ENCODE assay signal across 17 mouse cellular contexts in genomic region chr7:45721234-45721571, GRCm38 (mm10). TPM values are rescaled to one million over a fixed set of nuclear protein-coding genes. Genes with fewer than 3 reads are reported as not detected.
DNase-seq lines count a peak whose midpoint lies in the region; ATAC-seq and TF ChIP-seq lines count a peak whose summit lies in the region.
"Had no signal": no experiment of that assay in that cellular context is flagged by ENCODE, and none has a peak within 500 bp of the region (broad histone marks: within the 10 kb centered on the region; RNA-seq: fewer than 3 reads in every experiment).

No protein-coding gene starts in this region.

- no peak for TF ChIP-seq CTCF in gastrocnemius, adult 2 months (IDR thresholded peaks at IDR 0.05)
- TF ChIP-seq CTCF in stomach, postnatal 0 days (IDR thresholded peaks at IDR 0.05; ENCODE audit: low read depth), result no peak

- no peaks in the 10 kb centered on the region for H3K9me3 ChIP-seq in midbrain, embryonic 10.5 days (replicated peaks)
- H3K9me3 ChIP-seq in midbrain, embryonic 14.5 days (ENCODE audit: control insufficient read depth, low read length), result no peaks in the 10 kb centered on the region
- H3K9me3 ChIP-seq in intestine, embryonic 14.5 days (ENCODE audit: control insufficient read depth, low read length), result no peaks in the 10 kb centered on the region
- no peaks in the 10 kb centered on the region for H3K9me3 ChIP-seq in stomach, postnatal 0 days (ENCODE audit: control insufficient read depth, low read length)
- H3K9me3 ChIP-seq: heart, embryonic 15.5 days; hindbrain, embryonic 15.5 days; lung, embryonic 15.5 days; megakaryocyte, embryonic 14.5 days had no signal

- no peak overlapping the region for H3K4me2 ChIP-seq in midbrain, embryonic 14.5 days (ENCODE audit: low read length)
- peak overlapping the region; percentile 18; the same call in 1 of the 2 replicates for H3K4me2 ChIP-seq in intestine, embryonic 14.5 days (ENCODE audit: low read length)
- H3K4me2 ChIP-seq in stomach, postnatal 0 days (replicated peaks; ENCODE audit: low read depth), result peak overlapping the region; percentile 35
- H3K4me2 ChIP-seq: heart, embryonic 15.5 days; hindbrain, embryonic 15.5 days; lung, embryonic 15.5 days had no signal

- H3K4me1 ChIP-seq in midbrain, embryonic 10.5 days, result peaks cover 42% of the 10 kb centered on the region
- peaks cover 21% of the 10 kb centered on the region for H3K4me1 ChIP-seq in midbrain, embryonic 14.5 days (ENCODE audit: control insufficient read depth, insufficient read depth, low read length)
- peaks cover 17% of the 10 kb centered on the region for H3K4me1 ChIP-seq in intestine, embryonic 14.5 days (replicated peaks; ENCODE audit: control insufficient read depth, insufficient read depth, low read length)
- peaks cover 6% of the 10 kb centered on the region; the same call in 1 of the 2 replicates for H3K4me1 ChIP-seq in stomach, postnatal 0 days (replicated peaks; ENCODE audit: control insufficient read depth, insufficient read depth)

- H3K27me3 ChIP-seq in midbrain, embryonic 10.5 days (ENCODE audit: low read depth, poor library complexity, severe bottlenecking), result no peaks in the 10 kb centered on the region
- no peaks in the 10 kb centered on the region for H3K27me3 ChIP-seq in midbrain, embryonic 14.5 days (ENCODE audit: control insufficient read depth, insufficient read depth, low read length)
- H3K27me3 ChIP-seq in intestine, embryonic 14.5 days (replicated peaks; ENCODE audit: control insufficient read depth, insufficient read depth, low read length), result no peaks in the 10 kb centered on the region
- H3K27me3 ChIP-seq in stomach, postnatal 0 days (ENCODE audit: control insufficient read depth, insufficient read depth, low read length), result no peaks in the 10 kb centered on the region
- H3K27me3 ChIP-seq: heart, embryonic 15.5 days; hindbrain, embryonic 15.5 days; lung, embryonic 15.5 days; megakaryocyte, embryonic 14.5 days had no signal

- intact Hi-C loops in gastrocnemius, adult 2 months (cut with DNase I), result no loop called here
- intact Hi-C loops in gastrocnemius, postnatal 36 days (cut with DNase I), result no loop called here

- DNase-seq in gastrocnemius, adult 2 months, result no peak
- DNase-seq in gastrocnemius, postnatal 36 days, result no peak
- no peak for DNase-seq in midbrain, embryonic 10.5 days (ENCODE audit: low spot score)
- no peak for DNase-seq in midbrain, embryonic 14.5 days
- no peak for DNase-seq in intestine, embryonic 14.5 days (ENCODE audit: low spot score)
- no peak for DNase-seq in stomach, postnatal 0 days (ENCODE audit: low spot score)
- no peak for DNase-seq in heart, postnatal 4 days

- H3K9ac ChIP-seq in midbrain, embryonic 14.5 days (replicated peaks; ENCODE audit: low read length), result no peak overlapping the region
- no peak overlapping the region for H3K9ac ChIP-seq in intestine, embryonic 14.5 days (ENCODE audit: low read length)
- peak overlapping the region; percentile 59 for H3K9ac ChIP-seq in stomach, postnatal 0 days (ENCODE audit: low read length)
- H3K9ac ChIP-seq: heart, embryonic 15.5 days; hindbrain, embryonic 15.5 days; lung, embryonic 15.5 days had no signal

- 80% methylated on average over 7 of the region's 7 CpGs for WGBS in midbrain, embryonic 10.5 days
- 86% methylated on average over 7 of the region's 7 CpGs for WGBS in midbrain, embryonic 14.5 days
- WGBS in intestine, embryonic 14.5 days, result 72% methylated on average over 7 of the region's 7 CpGs
- 48% methylated on average over 7 of the region's 7 CpGs for WGBS in stomach, postnatal 0 days

- H3K27ac ChIP-seq in gastrocnemius, adult 2 months, result peak overlapping the region; percentile 12; the same call in 1 of the 2 replicates
- no peak overlapping the region for H3K27ac ChIP-seq in midbrain, embryonic 10.5 days (replicated peaks)
- no peak overlapping the region for H3K27ac ChIP-seq in midbrain, embryonic 14.5 days (replicated peaks; ENCODE audit: low read depth, low read length)
- peak overlapping the region; percentile 36; the same call in 1 of the 2 replicates for H3K27ac ChIP-seq in intestine, embryonic 14.5 days (ENCODE audit: low read depth)
- H3K27ac ChIP-seq in stomach, postnatal 0 days (replicated peaks), result peak overlapping the region; percentile 78
- H3K27ac ChIP-seq: heart, embryonic 15.5 days; hindbrain, embryonic 15.5 days; lung, embryonic 15.5 days had no signal

- no peak for TF ChIP-seq EP300 in stomach, postnatal 0 days (optimal IDR thresholded peaks at IDR 0.05)

- H3K36me3 ChIP-seq in midbrain, embryonic 10.5 days, result peaks cover 74% of the 10 kb centered on the region
- peaks cover 72% of the 10 kb centered on the region for H3K36me3 ChIP-seq in midbrain, embryonic 14.5 days (ENCODE audit: control insufficient read depth, insufficient read depth, low read length)
- peaks cover 72% of the 10 kb centered on the region for H3K36me3 ChIP-seq in intestine, embryonic 14.5 days (ENCODE audit: control insufficient read depth, insufficient read depth, low read length)
- H3K36me3 ChIP-seq in stomach, postnatal 0 days (ENCODE audit: control insufficient read depth, insufficient read depth, low read length), result peaks cover 22% of the 10 kb centered on the region

- H3K4me3 ChIP-seq in gastrocnemius, adult 2 months, result no peak overlapping the region
- 0 out of 2 replicates have a peak overlapping the region, but pooled peaks have one; percentile 2 for H3K4me3 ChIP-seq in midbrain, embryonic 10.5 days
- no peak overlapping the region for H3K4me3 ChIP-seq in midbrain, embryonic 14.5 days (replicated peaks; ENCODE audit: low read depth, low read length)
- no peak overlapping the region for H3K4me3 ChIP-seq in intestine, embryonic 14.5 days (ENCODE audit: low read depth, low read length)
- H3K4me3 ChIP-seq in stomach, postnatal 0 days (ENCODE audit: low read depth, low read length), result peak overlapping the region; percentile 27
- H3K4me3 ChIP-seq: heart, embryonic 15.5 days; hindbrain, embryonic 15.5 days; lung, embryonic 15.5 days; megakaryocyte, embryonic 14.5 days had no signal

- ATAC-seq in midbrain, embryonic 14.5 days (ENCODE audit: low FRiP score, low TSS enrichment), result no peak
- ATAC-seq in intestine, embryonic 14.5 days (replicated peaks; ENCODE audit: low FRiP score, low TSS enrichment, low read depth), result no peak
- no peak for ATAC-seq in stomach, postnatal 0 days (ENCODE audit: low FRiP score, low TSS enrichment)
- no peak for ATAC-seq in frontal cortex, adult (ENCODE audit: low TSS enrichment)

RNA-seq across cellular contexts. Expression of gene Fam83e, which starts 0.2 kb away (rescaled TPM):
- total RNA-seq in gastrocnemius, adult 2 months (2021), result under 1 TPM; 0.08 to 0.31 TPM
- total RNA-seq in gastrocnemius, postnatal 36 days (2021), result under 1 TPM in 1 of 2 experiments, not detected in 1; 0.10 TPM
- 1.7 and 2.0 TPM in 2 replicates for polyA plus RNA-seq in midbrain, embryonic 10.5 days (2016; fragmentation: Nextera tagmentation; extraction: Ambion mirVana)
- 0.46 and 0.90 TPM in 2 replicates for polyA plus RNA-seq in midbrain, embryonic 14.5 days (2014; fragmentation: Nextera tagmentation; extraction: Ambion mirVana)
- 4.1 and 5.8 TPM in 2 replicates for polyA plus RNA-seq in intestine, embryonic 14.5 days (2014; fragmentation: Nextera tagmentation; extraction: Ambion mirVana)
- 21.6 and 24.8 TPM in 2 replicates for polyA plus RNA-seq in stomach, postnatal 0 days (2015; fragmentation: Nextera tagmentation; extraction: Ambion mirVana)
- total RNA-seq in heart, postnatal 4 days (2021), result under 1 TPM; 0.38 to 0.43 TPM

RNA-seq across cellular contexts. Expression of gene Sphk2, which starts 3.4 kb away (rescaled TPM):
- total RNA-seq in gastrocnemius, adult 2 months (2021), result 10 to 100 TPM; 14.4 to 15.8 TPM
- 10 to 100 TPM; 12.2 to 12.7 TPM for total RNA-seq in gastrocnemius, postnatal 36 days (2021)
- 32.3 and 32.8 TPM in 2 replicates for polyA plus RNA-seq in midbrain, embryonic 10.5 days (2016; fragmentation: Nextera tagmentation; extraction: Ambion mirVana)
- polyA plus RNA-seq in midbrain, embryonic 14.5 days (2014; fragmentation: Nextera tagmentation; extraction: Ambion mirVana), result 17.2 and 19.2 TPM in 2 replicates
- polyA plus RNA-seq in intestine, embryonic 14.5 days (2014; fragmentation: Nextera tagmentation; extraction: Ambion mirVana), result 27.3 and 28.1 TPM in 2 replicates
- 23.6 and 24.5 TPM in 2 replicates for polyA plus RNA-seq in stomach, postnatal 0 days (2015; fragmentation: Nextera tagmentation; extraction: Ambion mirVana)
- total RNA-seq in heart, postnatal 4 days (2021), result 10 to 100 TPM; 14.2 to 16.7 TPM

RNA-seq across cellular contexts. Expression of gene Spaca4, which starts 4.4 kb away (rescaled TPM):
- total RNA-seq in gastrocnemius, adult 2 months (2021), result not detected
- not detected for total RNA-seq in gastrocnemius, postnatal 36 days (2021)
- polyA plus RNA-seq in midbrain, embryonic 10.5 days (2016; fragmentation: Nextera tagmentation; extraction: Ambion mirVana), result not detected in 2 replicates
- not detected in 2 replicates for polyA plus RNA-seq in midbrain, embryonic 14.5 days (2014; fragmentation: Nextera tagmentation; extraction: Ambion mirVana)
- polyA plus RNA-seq in intestine, embryonic 14.5 days (2014; fragmentation: Nextera tagmentation; extraction: Ambion mirVana), result 0.45 TPM in 1 of 2 replicates, not detected in the other
- 0.39 and 0.56 TPM in 2 replicates for polyA plus RNA-seq in stomach, postnatal 0 days (2015; fragmentation: Nextera tagmentation; extraction: Ambion mirVana)
- total RNA-seq in heart, postnatal 4 days (2021), result not detected
- total RNA-seq: adrenal gland, postnatal 4 days; gastrocnemius, postnatal 4 days; left cerebral cortex, postnatal 25 days had no signal
- polyA plus RNA-seq: frontal cortex, adult 2 months; heart, embryonic 15.5 days; hindbrain, embryonic 15.5 days; kidney, embryonic 16.5 days; lung, embryonic 15.5 days had no signal

RNA-seq across cellular contexts. Expression of gene Rpl18, which starts 5.9 kb away (rescaled TPM):
- total RNA-seq in gastrocnemius, adult 2 months (2021), result 100 to 1,000 TPM; 451 to 508 TPM
- total RNA-seq in gastrocnemius, postnatal 36 days (2021), result 100 to 1,000 TPM; 396 to 453 TPM
- polyA plus RNA-seq in midbrain, embryonic 10.5 days (2016; fragmentation: Nextera tagmentation; extraction: Ambion mirVana), result 965 and 1,116 TPM in 2 replicates
- polyA plus RNA-seq in midbrain, embryonic 14.5 days (2014; fragmentation: Nextera tagmentation; extraction: Ambion mirVana), result 631 and 710 TPM in 2 replicates
- polyA plus RNA-seq in intestine, embryonic 14.5 days (2014; fragmentation: Nextera tagmentation; extraction: Ambion mirVana), result 1,434 and 1,450 TPM in 2 replicates
- polyA plus RNA-seq in stomach, postnatal 0 days (2015; fragmentation: Nextera tagmentation; extraction: Ambion mirVana), result 893 and 919 TPM in 2 replicates
- total RNA-seq in heart, postnatal 4 days (2021), result 100 to 1,000 TPM; 787 to 798 TPM

RNA-seq across cellular contexts. Expression of gene Dbp, which starts 16.3 kb away (rescaled TPM):
- total RNA-seq in gastrocnemius, adult 2 months (2021), result 100 to 1,000 TPM in 1 of 2 experiments, 1 to 10 TPM in 1; 8.8 to 105 TPM
- total RNA-seq in gastrocnemius, postnatal 36 days (2021), result 100 to 1,000 TPM in 1 of 2 experiments, 10 to 100 TPM in 1; 52.8 to 118 TPM
- 2.1 and 2.9 TPM in 2 replicates for polyA plus RNA-seq in midbrain, embryonic 10.5 days (2016; fragmentation: Nextera tagmentation; extraction: Ambion mirVana)
- 1.9 and 4.3 TPM in 2 replicates for polyA plus RNA-seq in midbrain, embryonic 14.5 days (2014; fragmentation: Nextera tagmentation; extraction: Ambion mirVana)
- 3.7 and 4.0 TPM in 2 replicates for polyA plus RNA-seq in intestine, embryonic 14.5 days (2014; fragmentation: Nextera tagmentation; extraction: Ambion mirVana)
- 8.8 and 12.6 TPM in 2 replicates for polyA plus RNA-seq in stomach, postnatal 0 days (2015; fragmentation: Nextera tagmentation; extraction: Ambion mirVana)
- 10 to 100 TPM; 22.6 to 25.1 TPM for total RNA-seq in heart, postnatal 4 days (2021)

Comparison
In these comparisons a context has a peak if more than half of its experiments do, and no peak if none do; other contexts are left out.
1. H3K4me3 ChIP-seq: peak in midbrain, embryonic 10.5 days (single experiment) and stomach, postnatal 0 days (single experiment); none in gastrocnemius, adult 2 months (single experiment), midbrain, embryonic 14.5 days (single experiment) and intestine, embryonic 14.5 days (single experiment).
2. H3K27ac ChIP-seq: peak in gastrocnemius, adult 2 months (single experiment), intestine, embryonic 14.5 days (single experiment) and stomach, postnatal 0 days (single experiment); none in midbrain, embryonic 10.5 days (single experiment) and midbrain, embryonic 14.5 days (single experiment).